Mouse (Mus musculus) retina, postnatal 1 day (tissue): ENCODE data around the gene Zfp687.

Experiments used
- DNase-seq: peaks from one replicate; pipeline ENCODE4 v3.0.0-alpha.2; 2012

Gene Zfp687

DNA sequence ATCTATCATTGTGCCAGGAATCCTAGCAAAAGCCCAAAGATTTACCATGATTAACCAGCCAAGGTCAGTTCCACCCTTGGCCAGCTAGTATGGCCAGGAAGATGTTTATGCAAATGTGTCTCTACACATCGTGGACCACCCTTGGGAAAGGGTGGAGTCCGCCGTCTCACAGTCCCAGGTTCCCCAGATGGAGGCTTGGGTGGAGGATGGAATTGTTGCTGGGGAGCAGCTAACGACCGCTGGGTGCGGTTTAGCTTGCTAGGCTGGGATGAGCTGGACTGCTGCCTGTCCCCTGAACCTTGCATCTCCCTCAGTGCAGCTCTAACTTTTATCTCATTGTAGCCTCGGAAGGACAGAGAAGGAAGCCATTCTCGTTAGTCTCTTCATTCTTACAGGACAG lies 55.4 kb downstream of the Zfp687 start:
- DNase-seq: no peak

DNA sequence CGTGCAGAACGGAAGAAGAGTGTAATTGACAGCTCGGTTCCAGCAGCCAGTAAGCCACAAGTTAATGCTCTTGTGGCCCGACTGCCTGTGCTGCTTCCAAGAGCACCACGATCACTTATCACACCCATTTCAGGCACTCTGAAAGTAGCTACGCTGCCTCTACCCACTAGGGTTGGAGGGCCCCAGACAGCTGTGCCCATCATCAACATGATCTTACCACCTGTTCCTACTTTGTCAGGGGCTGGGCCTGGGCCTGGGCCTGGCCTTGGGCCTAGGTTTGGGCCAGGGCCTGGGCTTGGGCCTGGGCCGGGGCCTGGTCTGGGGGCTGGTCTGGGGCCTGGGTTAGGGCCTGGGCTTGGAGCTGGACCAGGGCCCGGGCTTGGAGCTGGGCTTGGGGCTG lies 57.0 kb downstream of the Zfp687 start:
- no peak for DNase-seq
